Mouse (Mus musculus) B cell, adult 67 days (primary cell): Measurements from ENCODE around the gene Olfr355. TPM values are rescaled to one million over a fixed set of nuclear protein-coding genes. Genes with fewer than 3 reads are reported as not detected.

Experiments used
- total RNA-seq, 2 experiments: library from RNA; stranded (reverse); gene quantifications; 4 replicates each; pipeline ENCODE4 v1.2.4; 2023

The Olfr355 gene
- total RNA-seq = not detected

GRCm38 (mm10) chr2:36928797-36929196, at the start of gene Olfr355:
Olfr355 (minus strand) TSS chr2:36928897.

GRCm38 (mm10) chr2:36936821-36937220, 8.1 kb upstream of the Olfr355 start, which contains the start of gene Olfr356:
Olfr356 (plus strand) TSS chr2:36937121.

GRCm38 (mm10) chr2:36905380-36905779, 23.3 kb downstream of the Olfr355 start, which contains the start of gene Olfr354:
Olfr354 (plus strand) TSS chr2:36905680.

GRCm38 (mm10) chr2:36892836-36893235, 35.9 kb downstream of the Olfr355 start, which contains the start of gene Olfr353:
Olfr353 (minus strand) TSS chr2:36892936.

Other genes starting within 250 kb of the Olfr355 start
- not detected for gene Olfr346, start 243.1 kb downstream of the Olfr355 start, total RNA-seq
- gene Olfr347, start 197.0 kb downstream of the Olfr355 start, total RNA-seq = not detected
- gene Olfr348, start 144.6 kb downstream of the Olfr355 start, total RNA-seq = not detected
- gene Olfr50, start 138.4 kb downstream of the Olfr355 start, total RNA-seq = not detected
- not detected for gene Olfr3, start 111.9 kb downstream of the Olfr355 start, total RNA-seq
- gene Olfr350, start 82.6 kb downstream of the Olfr355 start, total RNA-seq = not detected
- gene Olfr351, start 66.2 kb downstream of the Olfr355 start, total RNA-seq = not detected
- not detected for gene Olfr352, start 60.4 kb downstream of the Olfr355 start, total RNA-seq
- gene Olfr353, start 36.0 kb downstream of the Olfr355 start, total RNA-seq = not detected
- not detected for gene Olfr354, start 23.2 kb downstream of the Olfr355 start, total RNA-seq
- gene Olfr356, start 8.2 kb upstream of the Olfr355 start, total RNA-seq = not detected
- gene Olfr357, start 64.9 kb upstream of the Olfr355 start, total RNA-seq = not detected
- gene Olfr358, start 80.4 kb upstream of the Olfr355 start, total RNA-seq = not detected
- gene Olfr360, start 136.8 kb upstream of the Olfr355 start, total RNA-seq = not detected
- not detected for gene Olfr361, start 160.4 kb upstream of the Olfr355 start, total RNA-seq
- not detected for gene Olfr362, start 189.0 kb upstream of the Olfr355 start, total RNA-seq
- not detected for gene Olfr364-ps1, start 210.4 kb upstream of the Olfr355 start, total RNA-seq